Mouse (Mus musculus) megakaryocyte, embryonic 14.5 days (primary cell): ENCODE results near the gene Suclg1.

ENCODE experiments used
- FLI1 ChIP-seq: IDR thresholded peaks from 2 replicates; pipeline ENCODE4 v1.6.1; 2012; ENCODE audit warnings: low read length, inconsistent platforms, mixed read lengths
- GATA1 ChIP-seq: IDR thresholded peaks from 3 replicates; pipeline ENCODE4 v1.6.1; 2012; ENCODE audit warnings: mixed read lengths, low read length, inconsistent platforms, borderline replicate concordance

GRCm38 (mm10) chr6:73234302-73234900, 13.8 kb upstream of the Suclg1 start:
- TF ChIP-seq GATA1 (no peak), FLI1 (no peak)
